Mouse (Mus musculus): ENCODE data around the gene Ltb.

GRCm38 (mm10) chr17:35187345-35187744, 6.9 kb upstream of the Ltb start:
- TF ChIP-seq REST (IDR thresholded peaks at IDR 0.05; ENCODE audit: insufficient read depth, insufficient read length) (no peak), POLR2A (IDR thresholded peaks at IDR 0.05; ENCODE audit: insufficient read length, low read depth) (no peak), SRF (IDR thresholded peaks at IDR 0.05; ENCODE audit: control insufficient read depth, insufficient read length, low read depth) (no peak), E2F4 (IDR thresholded peaks at IDR 0.05; ENCODE audit: insufficient read depth) (no peak), TCF3 (IDR thresholded peaks at IDR 0.05; ENCODE audit: insufficient read length, low read depth) (no peak), POLR2AphosphoS2 (IDR thresholded peaks at IDR 0.05; ENCODE audit: insufficient read length, low read depth) (no peak), TCF12 (IDR thresholded peaks at IDR 0.05; ENCODE audit: insufficient read depth, poor library complexity, severe bottlenecking) (no peak), MYOG (IDR thresholded peaks at IDR 0.05; ENCODE audit: control insufficient read depth in 1 of 3, insufficient read depth in 1 of 3, insufficient read length in 2 of 3, low read depth in 2 of 3) (no peak), MAX (IDR thresholded peaks at IDR 0.05; ENCODE audit: low read depth) (no peak), CEBPB (IDR thresholded peaks at IDR 0.05; ENCODE audit: insufficient read depth, poor library complexity, severe bottlenecking) (no peak), MYOD1 (IDR thresholded peaks at IDR 0.05; ENCODE audit: control insufficient read depth in 1 of 3, insufficient read length in 2 of 3, low read depth in 2 of 3) (no peak), USF1 (IDR thresholded peaks at IDR 0.05; ENCODE audit: low read depth) (no peak)
